Mouse (Mus musculus): ENCODE results near the gene Hist2h4. TPM values are rescaled to one million over a fixed set of nuclear protein-coding genes. Genes with fewer than 3 reads are reported as not detected.

The Hist2h4 gene
- polyA plus RNA-seq, 2 experiments: 6.4 to 8.5 TPM

DNA sequence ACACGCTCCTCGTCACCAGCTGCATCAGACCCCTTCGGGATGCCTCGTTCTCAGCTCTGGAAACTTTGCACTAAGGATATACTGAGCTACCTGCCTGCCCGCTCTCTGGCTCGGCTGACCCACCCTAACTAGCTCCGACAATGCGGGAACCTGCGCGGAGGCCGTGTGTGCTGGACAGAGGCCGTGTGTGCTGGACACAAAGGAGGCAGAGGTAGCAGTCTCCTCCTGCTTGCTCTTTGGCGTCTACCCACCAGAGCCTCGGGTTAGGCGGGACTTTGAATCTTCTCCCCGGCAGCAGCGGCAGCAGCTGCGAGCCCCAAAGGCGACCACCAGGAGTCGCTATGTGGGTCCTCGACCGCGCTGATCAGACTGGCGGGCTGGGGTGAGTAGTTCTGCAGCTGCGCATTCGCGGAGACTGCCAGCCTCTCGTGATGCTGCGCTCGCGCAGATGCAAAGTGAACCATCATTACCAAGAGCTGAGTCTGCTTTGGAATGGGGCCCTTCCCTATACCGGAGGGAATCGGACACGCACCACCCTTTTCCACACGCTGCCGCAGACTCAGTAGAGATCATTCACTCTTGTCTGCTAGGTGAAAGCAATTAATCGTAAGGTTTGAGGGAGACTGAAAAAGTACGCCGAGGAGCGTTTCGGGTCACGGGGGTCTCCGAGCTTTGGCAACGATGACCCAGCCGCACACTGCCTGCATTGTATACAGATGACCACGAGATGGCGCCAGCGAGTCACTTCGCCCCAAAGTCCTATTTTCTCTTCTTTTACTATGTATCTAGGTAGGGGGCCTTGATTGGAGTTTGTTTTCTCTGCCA lies 14.9 kb upstream of the Hist2h4 start:
- H3K27ac ChIP-seq (replicated peaks; ENCODE audit: low read depth, low read length): peak overlapping the region; percentile 84
- no peak for TF ChIP-seq POLR2A (IDR thresholded peaks at IDR 0.05; ENCODE audit: borderline replicate concordance, extremely low read depth, insufficient read depth, insufficient read length)

DNA sequence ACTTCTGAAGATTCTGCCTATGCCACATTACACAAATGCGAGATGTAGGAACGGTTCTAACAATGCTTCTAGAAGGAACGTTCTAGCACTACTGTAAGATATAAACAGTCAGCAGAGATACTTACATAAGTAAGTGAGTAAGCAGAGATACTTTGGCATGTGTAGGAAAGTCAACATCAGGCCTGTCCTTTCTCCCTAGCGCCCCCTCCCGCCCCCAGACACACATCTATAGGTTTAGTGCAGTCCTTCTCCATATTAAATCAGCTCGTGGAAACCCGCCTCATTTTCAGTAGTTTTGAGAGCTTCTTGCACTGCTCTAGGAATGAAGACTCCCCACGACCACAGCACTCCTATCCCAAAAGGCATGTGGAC lies 14.3 kb upstream of the Hist2h4 start:
- no peak for TF ChIP-seq POLR2A (IDR thresholded peaks at IDR 0.05; ENCODE audit: borderline replicate concordance, extremely low read depth, insufficient read depth, insufficient read length)
- no peaks in the 10 kb centered on the region for H3K27me3 ChIP-seq (ENCODE audit: control insufficient read depth, insufficient read depth, low read length)
- H3K27ac ChIP-seq (replicated peaks; ENCODE audit: low read depth, low read length): peak overlapping the region; percentile 79
- ATAC-seq (ENCODE audit: low FRiP score, low read depth) (peak; percentile 20), DNase-seq (ENCODE audit: low spot score) (peak; percentile 50)
- peak overlapping the region; percentile 71 for H3K4me2 ChIP-seq (replicated peaks; ENCODE audit: low read depth, low read length, severe bottlenecking)
- H3K4me1 ChIP-seq (ENCODE audit: control insufficient read depth, insufficient read depth, low read length): peaks cover 3% of the 10 kb centered on the region; the same call in 1 of the 2 replicates
- peak overlapping the region; percentile 43 for H3K4me3 ChIP-seq (replicated peaks; ENCODE audit: low read length)
- H3K9ac ChIP-seq (ENCODE audit: low read depth, low read length, severe bottlenecking): peak overlapping the region; percentile 59
- no peaks in the 10 kb centered on the region for H3K9me3 ChIP-seq (ENCODE audit: control insufficient read depth, low read length)
- WGBS: 13% methylated on average over 8 of the region's 8 CpGs
- no peaks in the 10 kb centered on the region for H3K36me3 ChIP-seq (ENCODE audit: control insufficient read depth, insufficient read depth, low read length)

More for the DNA sequence above, 14.9 kb upstream of the Hist2h4 start:
- peak; percentile 95 for ATAC-seq (ENCODE audit: low FRiP score, low read depth)
- Histone ChIP-seq H3K36me3 (ENCODE audit: control insufficient read depth, insufficient read depth, low read length) (no peaks in the 10 kb centered on the region), H3K4me3 (replicated peaks; ENCODE audit: low read length) (peak overlapping the region; percentile 43), H3K9me3 (ENCODE audit: control insufficient read depth, low read length) (no peaks in the 10 kb centered on the region), H3K27me3 (ENCODE audit: control insufficient read depth, insufficient read depth, low read length) (no peaks in the 10 kb centered on the region), H3K4me2 (replicated peaks; ENCODE audit: low read depth, low read length, severe bottlenecking) (peak overlapping the region; percentile 71), H3K4me1 (ENCODE audit: control insufficient read depth, insufficient read depth, low read length) (peaks cover 3% of the 10 kb centered on the region; the same call in 1 of the 2 replicates), H3K9ac (ENCODE audit: low read depth, low read length, severe bottlenecking) (peak overlapping the region; percentile 59)
- DNase-seq (ENCODE audit: low spot score): peak; percentile 94
- WGBS: under 1% methylated on average over 49 of the region's 49 CpGs

DNA sequence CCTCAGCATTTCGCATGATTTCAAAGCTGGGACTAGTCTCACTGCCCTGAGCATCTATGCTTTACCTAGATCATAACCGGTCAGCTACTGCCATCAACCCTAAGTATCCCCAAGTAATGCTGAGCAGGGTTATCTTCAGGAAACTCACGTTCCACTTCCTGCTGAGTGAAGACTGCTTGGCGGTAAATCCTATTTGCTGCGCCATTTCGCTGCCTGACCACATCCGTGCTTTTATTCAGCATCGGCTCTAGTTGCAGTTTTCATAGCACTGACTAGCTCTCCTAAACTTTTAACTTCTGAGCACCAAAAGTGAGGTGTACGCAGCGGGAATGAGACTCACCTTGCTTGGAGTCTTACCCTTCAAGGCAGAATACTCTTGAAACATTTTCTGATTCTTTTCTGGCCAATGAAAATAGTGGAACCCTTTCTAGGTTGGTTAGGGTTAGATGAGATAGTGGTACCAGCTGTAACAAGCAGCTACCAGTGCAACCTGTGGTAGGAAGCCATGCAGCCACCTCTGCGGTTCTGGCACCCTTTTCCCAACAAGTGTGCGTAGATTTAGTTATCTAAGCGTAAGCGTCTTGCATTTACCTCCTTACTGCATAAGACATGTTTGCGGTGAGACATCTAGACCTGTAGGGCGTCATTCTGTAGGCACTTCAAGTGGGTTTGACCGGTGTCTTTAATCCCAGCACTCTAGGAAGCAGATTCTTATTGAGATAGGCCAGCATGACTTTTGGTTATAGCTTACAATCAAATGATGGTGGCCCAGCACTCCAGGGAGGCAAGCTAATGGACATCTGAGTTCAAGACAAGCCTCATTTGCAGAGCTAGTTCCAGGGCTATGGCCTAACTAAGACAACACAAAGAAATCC lies 10.7 kb upstream of the Hist2h4 start:
- Histone ChIP-seq H3K9me3 (ENCODE audit: control insufficient read depth, low read length) (no peaks in the 10 kb centered on the region), H3K4me3 (replicated peaks; ENCODE audit: low read length) (no peak overlapping the region), H3K4me1 (ENCODE audit: control insufficient read depth, insufficient read depth, low read length) (peaks cover 3% of the 10 kb centered on the region; the same call in 1 of the 2 replicates), H3K27ac (replicated peaks; ENCODE audit: low read depth, low read length) (no peak overlapping the region), H3K9ac (ENCODE audit: low read depth, low read length, severe bottlenecking) (no peak overlapping the region), H3K36me3 (ENCODE audit: control insufficient read depth, insufficient read depth, low read length) (no peaks in the 10 kb centered on the region), H3K4me2 (replicated peaks; ENCODE audit: low read depth, low read length, severe bottlenecking) (no peak overlapping the region), H3K27me3 (ENCODE audit: control insufficient read depth, insufficient read depth, low read length) (no peaks in the 10 kb centered on the region)
- DNase-seq (ENCODE audit: low spot score) (no peak), ATAC-seq (ENCODE audit: low FRiP score, low read depth) (no peak)
- 87% methylated on average over 17 of the region's 17 CpGs for WGBS
- TF ChIP-seq POLR2A (IDR thresholded peaks at IDR 0.05; ENCODE audit: borderline replicate concordance, extremely low read depth, insufficient read depth, insufficient read length): no peak

DNA sequence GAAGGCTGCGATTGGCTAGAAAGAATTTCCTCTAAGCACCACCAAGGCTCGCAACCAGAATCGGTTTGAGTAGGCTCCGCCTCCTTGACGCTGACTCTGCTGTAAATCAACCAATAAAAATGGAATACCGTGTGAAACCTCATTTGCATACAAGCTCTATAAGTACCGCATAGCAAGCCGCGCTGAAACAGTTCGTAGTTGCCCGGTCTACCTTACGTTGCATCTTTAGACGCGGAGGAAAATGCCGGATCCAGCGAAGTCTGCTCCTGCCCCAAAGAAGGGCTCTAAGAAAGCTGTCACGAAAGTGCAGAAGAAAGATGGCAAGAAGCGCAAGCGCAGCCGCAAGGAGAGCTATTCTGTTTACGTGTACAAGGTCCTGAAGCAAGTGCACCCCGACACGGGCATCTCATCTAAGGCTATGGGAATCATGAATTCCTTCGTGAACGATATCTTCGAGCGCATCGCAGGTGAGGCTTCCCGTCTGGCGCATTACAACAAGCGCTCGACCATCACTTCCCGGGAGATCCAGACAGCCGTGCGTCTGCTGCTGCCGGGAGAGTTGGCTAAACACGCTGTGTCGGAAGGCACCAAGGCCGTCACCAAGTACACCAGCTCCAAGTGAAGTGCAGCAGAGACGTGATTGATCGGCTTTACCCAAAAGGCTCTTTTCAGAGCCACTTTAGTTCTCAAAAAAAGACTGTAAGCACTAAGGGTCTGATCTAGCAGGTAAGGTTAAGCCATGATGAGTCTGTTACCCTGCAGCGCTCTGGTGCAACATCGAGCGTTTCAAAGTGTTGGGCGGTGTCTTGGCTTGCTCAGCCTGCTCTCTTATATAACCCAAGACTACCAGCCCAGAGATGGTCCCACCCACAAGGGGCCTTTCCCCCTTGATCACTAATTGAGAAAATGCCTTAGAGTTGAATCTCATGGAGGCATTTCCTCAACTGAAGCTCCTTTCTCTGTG lies 6.7 kb upstream of the Hist2h4 start, which contains the start of gene Hist2h2bb:
TSS of gene Hist2h2bb (plus strand) at position 242 of the 964 bp plus-strand sequence.
- Histone ChIP-seq H3K36me3 (ENCODE audit: control insufficient read depth, insufficient read depth, low read length) (no peaks in the 10 kb centered on the region), H3K9me3 (ENCODE audit: control insufficient read depth, low read length) (no peaks in the 10 kb centered on the region), H3K9ac (ENCODE audit: low read depth, low read length, severe bottlenecking) (peak within 1 kb of the TSS; percentile 71), H3K4me2 (replicated peaks; ENCODE audit: low read depth, low read length, severe bottlenecking) (peak within 1 kb of the TSS; percentile 87), H3K4me1 (ENCODE audit: control insufficient read depth, insufficient read depth, low read length) (no peaks in the 10 kb centered on the region), H3K27me3 (ENCODE audit: control insufficient read depth, insufficient read depth, low read length) (no peaks in the 10 kb centered on the region), H3K27ac (replicated peaks; ENCODE audit: low read depth, low read length) (peak within 1 kb of the TSS; percentile 96), H3K4me3 (replicated peaks; ENCODE audit: low read length) (peak within 1 kb of the TSS; percentile 53)
- TF ChIP-seq POLR2A (IDR thresholded peaks at IDR 0.05; ENCODE audit: borderline replicate concordance, extremely low read depth, insufficient read depth, insufficient read length): peak; percentile 99; the same call in 1 of the 2 replicates
- ATAC-seq (ENCODE audit: low FRiP score, low read depth): peak; percentile 95
- WGBS: under 1% methylated on average over 45 of the region's 45 CpGs
- peak; percentile 99 for DNase-seq (ENCODE audit: low spot score)

All from limb, embryonic 14.5 days (tissue).